Mouse (Mus musculus): ENCODE results near the gene Adamts17.

DNA sequence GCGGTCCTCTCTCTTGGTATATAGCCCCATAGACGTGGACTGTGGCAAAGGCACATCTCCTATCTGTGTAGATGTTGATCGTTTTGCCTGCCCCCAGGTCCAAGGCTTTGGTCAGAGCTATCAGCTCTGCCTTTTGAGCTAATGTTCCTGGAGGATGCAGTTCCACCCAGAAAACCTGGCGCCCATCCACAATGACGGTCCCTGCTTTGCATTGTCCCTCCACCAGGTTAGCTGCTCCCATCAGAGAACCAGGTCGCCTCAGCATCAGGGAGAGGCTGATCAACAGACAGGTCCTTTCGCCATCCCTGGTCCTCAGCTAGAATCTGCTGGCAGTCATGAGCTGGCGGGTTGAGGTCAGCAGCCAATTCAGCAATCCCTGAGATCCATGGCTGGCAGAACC is 322.6 kb downstream of the Adamts17 start:
- TF ChIP-seq CTCF (IDR thresholded peaks at IDR 0.05; ENCODE audit: low read depth) (no peak), EP300 (IDR thresholded peaks at IDR 0.05; ENCODE audit: low read depth) (no peak)
